Mouse (Mus musculus): ENCODE results near the gene Kdm5b.

Gene Kdm5b

DNA sequence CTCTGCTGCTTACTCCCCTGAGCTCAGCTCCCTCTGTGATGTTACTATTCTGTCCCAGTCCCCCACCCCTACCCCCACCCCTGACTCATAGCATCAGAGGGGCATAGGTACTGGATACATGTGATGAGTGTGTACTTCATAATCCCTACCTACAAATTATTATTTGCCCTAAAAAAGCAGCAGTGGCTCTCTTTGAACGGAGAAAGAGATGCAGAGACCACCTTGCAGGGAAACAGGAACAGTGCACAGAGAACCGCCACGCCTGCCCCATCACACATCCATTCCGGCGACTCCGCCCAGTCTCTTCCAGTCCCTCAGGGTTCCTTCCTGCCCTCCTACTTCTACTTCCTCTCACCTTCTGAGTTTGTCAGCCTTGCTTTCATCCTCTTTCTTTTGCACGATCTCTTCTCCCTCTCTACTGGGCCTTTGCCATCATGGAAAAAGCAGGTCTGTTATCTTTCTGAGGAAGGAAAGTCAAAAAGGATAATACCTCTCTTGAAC, 10.3 kb upstream of the Kdm5b start, which contains the start of gene Mgat4e:
Gene Mgat4e, minus strand, starts transcription at position 51 of the 501 bp plus-strand sequence.
- no peak for DNase-seq (ENCODE audit: low read depth, low spot score)

DNA sequence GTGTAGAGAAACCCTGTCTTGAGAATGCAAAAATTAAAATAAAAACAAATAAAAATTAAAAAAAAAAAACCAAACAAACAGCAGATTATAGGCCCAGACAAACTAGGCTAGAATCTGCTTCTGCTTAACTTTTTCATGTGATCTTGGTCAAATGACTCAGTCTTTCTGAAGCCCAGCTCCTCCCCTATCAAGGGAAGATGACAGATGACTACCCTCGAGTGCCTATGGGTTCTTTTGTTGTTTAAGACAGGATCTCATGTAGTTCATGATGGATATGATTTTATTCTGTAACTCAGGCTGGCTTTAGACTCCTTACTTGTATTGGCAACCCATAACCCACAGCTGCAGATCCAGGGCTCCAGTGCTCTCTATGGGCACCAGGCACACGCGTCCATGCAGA, 8.1 kb upstream of the Kdm5b start:
- no peak for DNase-seq (ENCODE audit: low read depth, low spot score)

DNA sequence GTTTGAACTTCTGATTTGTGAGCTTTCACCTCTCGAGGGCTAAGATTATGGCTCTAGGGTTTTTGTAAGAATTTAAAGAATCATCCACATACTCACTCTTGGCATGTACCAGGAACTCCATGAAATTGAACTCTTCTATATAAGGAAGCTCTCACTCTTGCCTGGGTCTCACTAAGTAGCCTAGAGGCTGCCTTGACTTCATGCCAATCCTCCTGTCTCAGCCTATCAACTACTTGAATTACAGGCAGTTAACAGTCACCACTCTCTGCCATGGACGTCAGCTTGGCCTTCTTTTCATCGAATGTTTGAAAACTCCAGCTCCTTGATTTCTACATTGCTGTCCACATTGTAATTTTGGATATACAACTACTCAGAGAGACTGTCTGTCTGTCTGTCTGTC, 7.6 kb upstream of the Kdm5b start:
- DNase-seq (ENCODE audit: low read depth, low spot score): no peak

GRCm38 (mm10) chr1:134555240-134555870, 4.6 kb upstream of the Kdm5b start:
- no peak for DNase-seq (ENCODE audit: low read depth, low spot score)

DNA sequence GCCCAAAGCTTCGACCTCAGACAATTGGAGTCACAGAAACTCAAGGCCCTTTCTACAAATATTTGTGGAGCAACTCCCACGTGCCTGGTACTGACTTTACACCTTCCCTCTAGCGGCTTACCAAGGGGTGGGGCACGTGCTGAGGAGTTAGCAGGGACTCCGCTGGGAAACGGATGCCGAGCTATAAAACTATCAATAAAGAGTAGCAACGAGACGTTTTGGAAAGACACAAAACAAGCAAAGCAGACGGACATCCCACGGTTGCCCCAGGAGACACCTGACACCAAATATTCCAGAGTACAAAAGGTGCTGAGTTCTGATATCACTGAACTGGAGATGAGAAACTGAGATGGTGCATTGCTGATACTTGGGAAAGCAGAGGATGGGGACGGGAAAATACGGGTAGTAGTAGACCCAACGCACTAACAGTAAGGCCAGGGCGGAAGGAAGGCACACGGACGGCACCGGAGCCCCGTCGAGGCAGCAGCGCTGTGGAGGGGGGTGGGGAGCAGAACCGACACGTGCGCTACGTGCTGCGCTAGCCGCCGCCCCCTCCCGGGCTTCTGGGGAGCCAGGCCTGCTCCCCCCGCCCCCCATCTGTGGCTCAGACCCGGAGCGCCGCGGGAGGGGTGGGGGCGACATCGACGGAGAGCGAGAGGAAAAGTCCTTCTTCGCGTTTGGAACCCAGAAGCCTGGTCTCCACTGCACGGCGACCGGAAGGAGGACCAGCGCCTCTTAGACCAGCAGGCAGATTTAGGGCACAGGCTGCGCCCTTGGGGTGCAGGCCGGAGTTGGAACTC, 3.9 kb upstream of the Kdm5b start:
- no peak for DNase-seq (ENCODE audit: low read depth, low spot score)

- peak; percentile 57 for DNase-seq (ENCODE audit: low read depth, low spot score)
Observed at GRCm38 (mm10) chr1:134556671-134557218, 3.2 kb upstream of the Kdm5b start.

GRCm38 (mm10) chr1:134558511-134558910, 1.5 kb upstream of the Kdm5b start:
- DNase-seq (ENCODE audit: low read depth, low spot score): no peak

GRCm38 (mm10) chr1:134559226-134559625, 745 bp upstream of the Kdm5b start:
- no peak for DNase-seq (ENCODE audit: low read depth, low spot score)

DNA sequence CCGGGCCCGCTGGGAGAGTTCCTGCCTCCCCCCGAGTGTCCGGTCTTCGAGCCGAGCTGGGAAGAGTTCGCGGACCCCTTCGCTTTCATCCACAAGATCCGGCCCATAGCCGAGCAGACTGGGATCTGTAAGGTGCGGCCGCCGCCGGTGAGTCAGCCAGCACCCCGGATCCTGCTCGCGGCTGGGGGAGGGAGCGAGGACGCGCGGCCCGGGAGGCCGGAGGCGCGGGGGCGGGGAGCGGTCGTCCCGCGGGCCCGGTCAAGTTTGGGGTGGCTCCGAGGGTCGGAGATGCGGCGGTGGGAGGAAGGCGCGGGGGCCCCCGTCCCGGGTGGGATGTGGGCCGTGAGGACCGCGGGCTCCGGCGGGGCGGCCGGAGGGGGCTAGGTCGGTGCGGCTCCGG, 425 bp downstream of the Kdm5b start:
- no peak for DNase-seq (ENCODE audit: low read depth, low spot score)

DNA sequence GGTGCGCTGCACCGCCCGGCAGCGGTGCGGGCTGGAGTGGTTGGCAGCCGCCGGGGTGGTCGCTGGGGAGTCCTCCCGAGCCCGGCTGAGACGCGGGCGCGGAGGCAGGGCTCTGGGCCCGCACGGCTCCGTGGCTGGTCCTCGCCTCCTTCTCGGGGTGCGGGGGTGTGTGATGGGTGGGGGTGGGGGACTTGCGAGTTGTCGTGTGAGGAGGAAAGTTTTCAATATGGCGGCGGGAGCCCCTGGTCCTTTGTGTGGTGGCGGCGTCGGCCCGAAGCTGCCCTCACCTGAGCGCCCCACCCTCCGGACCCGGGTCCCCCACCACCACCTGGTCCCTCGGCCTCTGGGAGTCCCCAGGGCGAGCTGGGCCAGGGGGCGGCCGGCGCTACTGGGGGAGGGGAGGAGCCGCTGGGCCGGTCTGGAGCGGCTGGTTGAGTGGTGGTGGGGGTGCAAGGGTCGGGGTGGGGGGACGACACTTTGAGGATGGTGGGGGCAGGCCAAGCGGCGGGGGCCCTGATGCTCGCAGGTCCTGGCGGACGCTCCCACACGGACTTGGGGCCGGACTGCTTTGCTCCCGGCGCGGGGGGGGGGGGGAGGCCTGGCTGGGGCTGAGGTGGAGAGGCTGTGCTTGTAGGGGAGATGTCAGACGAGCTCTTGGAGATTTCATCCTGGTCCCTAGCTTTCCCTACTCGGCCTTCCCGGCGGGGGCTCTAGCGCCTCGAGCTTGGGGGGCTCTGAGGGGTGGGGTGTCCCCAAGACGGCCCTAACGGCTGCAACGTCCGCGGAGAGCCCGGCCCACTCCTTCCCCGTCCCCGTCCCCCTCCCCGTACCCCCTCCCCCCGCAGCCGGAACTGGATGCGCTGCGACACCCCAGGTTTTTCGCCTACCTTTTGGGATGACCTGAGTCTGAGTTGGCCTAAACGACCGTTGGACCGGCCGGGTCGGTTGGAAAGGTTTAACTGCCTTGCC, 1.1 kb downstream of the Kdm5b start:
- no peak for DNase-seq (ENCODE audit: low read depth, low spot score)

GRCm38 (mm10) chr1:134561770-134562143, 1.8 kb downstream of the Kdm5b start:
- DNase-seq (ENCODE audit: low read depth, low spot score): no peak

DNA sequence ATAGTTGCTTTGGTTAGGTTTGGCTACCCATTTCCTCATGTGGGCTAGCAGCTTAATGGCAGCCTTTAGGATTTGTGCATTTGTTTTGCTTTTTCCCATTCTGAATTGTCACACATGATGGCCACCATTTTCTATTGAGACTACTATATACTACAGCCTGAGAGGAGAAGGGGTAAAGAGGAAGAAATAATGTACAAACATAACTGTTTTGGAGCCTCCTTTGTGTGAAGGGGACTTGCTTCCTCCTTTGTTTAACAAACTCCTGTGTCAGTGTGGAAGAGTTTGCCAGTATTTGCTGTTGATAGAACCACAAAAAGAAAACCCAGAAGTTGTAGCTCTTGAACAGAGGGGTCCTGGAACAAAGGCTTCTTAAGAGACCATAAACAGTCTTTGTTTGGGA, 2.5 kb downstream of the Kdm5b start:
- DNase-seq (ENCODE audit: low read depth, low spot score): no peak

- no peak for DNase-seq (ENCODE audit: low read depth, low spot score)
Observed at GRCm38 (mm10) chr1:134563726-134564125, 3.8 kb downstream of the Kdm5b start.

GRCm38 (mm10) chr1:134567511-134567910, 7.5 kb downstream of the Kdm5b start:
- no peak for DNase-seq (ENCODE audit: low read depth, low spot score)

- DNase-seq (ENCODE audit: low read depth, low spot score): no peak
Observed at GRCm38 (mm10) chr1:134570171-134570570, 10.2 kb downstream of the Kdm5b start.

GRCm38 (mm10) chr1:134570631-134571030, 10.7 kb downstream of the Kdm5b start:
- DNase-seq (ENCODE audit: low read depth, low spot score): no peak

DNA sequence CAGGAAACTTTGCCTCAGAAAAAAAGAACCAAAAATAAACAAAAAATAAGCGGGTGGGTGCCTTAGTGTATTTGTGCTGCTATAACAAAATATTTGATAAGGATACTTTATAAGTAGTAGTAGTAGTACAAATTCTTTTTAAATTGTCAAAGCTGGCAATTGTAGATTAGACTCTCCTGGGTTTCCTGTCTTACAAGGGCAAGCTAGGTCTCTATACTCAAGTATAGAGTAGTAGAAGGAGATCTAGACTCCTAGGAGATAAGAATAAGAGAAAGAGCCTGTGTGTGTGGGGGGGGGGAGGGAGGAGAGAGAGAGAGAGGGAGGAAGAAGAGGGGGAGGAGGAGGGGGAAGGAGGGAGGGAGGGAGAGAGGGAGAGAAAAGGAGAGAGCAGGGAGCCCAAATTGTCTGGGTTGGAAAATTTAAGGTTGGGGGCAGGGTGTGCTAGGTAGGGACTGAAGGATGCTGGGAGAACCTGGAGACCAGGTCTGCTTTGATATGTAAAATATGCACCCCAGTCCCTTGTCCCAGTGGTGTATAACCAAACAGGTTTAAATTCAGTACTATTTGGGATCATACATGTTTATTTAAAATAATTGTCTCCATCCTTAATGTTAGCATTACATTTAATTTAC, 13.4 kb downstream of the Kdm5b start:
- DNase-seq (ENCODE audit: low read depth, low spot score): no peak

- DNase-seq (ENCODE audit: low read depth, low spot score): no peak
Observed at GRCm38 (mm10) chr1:134573932-134574315, 14.0 kb downstream of the Kdm5b start.

DNA sequence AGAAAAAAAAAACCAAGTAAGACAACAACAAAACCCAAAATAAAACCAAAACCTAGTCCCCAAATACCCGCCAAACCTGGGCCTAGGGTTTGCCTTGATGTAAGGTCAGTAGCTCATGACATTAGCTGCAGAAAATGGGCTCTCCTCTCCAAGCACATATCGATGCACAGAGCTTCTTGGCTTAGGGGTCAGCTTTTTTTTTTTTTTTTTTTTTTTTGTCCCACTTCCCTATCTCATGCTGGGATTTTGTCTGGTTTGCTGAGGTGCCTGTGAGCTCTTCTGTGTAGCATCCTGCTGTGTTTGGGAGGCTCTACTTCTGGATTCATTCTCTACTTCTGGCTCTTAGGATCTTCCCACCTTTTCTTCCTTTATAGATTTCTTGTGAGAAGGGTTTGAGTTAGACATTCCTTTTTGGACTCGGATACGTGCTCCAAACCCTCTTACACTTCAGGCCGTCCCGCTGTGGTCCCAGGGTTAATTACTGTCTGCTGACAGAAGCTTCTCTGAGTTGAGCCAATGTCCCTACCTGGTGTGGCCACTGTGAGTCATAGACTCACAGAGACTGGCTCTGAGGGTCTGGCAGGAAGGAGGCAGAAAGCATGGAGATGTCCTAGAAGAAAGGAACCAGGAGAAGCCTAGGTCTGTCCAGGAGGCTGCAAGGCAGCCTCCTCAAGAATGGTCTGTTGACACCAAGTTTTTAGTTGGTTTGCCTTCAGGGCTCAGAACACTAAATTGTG, 17.6 kb downstream of the Kdm5b start:
- no peak for DNase-seq (ENCODE audit: low read depth, low spot score)

DNA sequence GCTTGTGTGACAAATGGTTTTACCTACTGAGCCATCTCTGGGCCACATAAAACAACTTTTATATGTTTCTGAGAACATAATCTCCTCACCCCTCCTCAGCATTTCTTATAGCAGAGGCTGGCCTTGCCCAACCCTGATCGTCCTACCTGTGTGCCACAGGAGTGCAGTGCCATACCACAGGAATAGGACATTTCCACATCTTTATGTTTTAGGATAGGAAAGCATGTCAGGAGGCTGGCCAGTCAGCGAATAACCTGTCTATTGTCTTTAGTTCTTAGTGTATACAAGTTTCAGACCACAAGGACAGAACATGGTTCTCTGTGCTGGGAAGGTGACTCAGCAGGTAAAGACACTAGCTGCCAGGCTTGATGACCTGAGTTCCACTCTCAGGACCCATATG, 20.8 kb downstream of the Kdm5b start:
- no peak for DNase-seq (ENCODE audit: low read depth, low spot score)
